Mouse (Mus musculus) C2C12 (cell line): ENCODE measurements around the gene Myo5a. TPM values are rescaled to one million over a fixed set of nuclear protein-coding genes. Genes with fewer than 3 reads are reported as not detected.
A peak's percentile ranks its signal among the peaks of the same experiment; 100 is the strongest.

Experiments used
- H3K27me3 ChIP-seq: one replicate; pipeline ENCODE4 v1.6.1; 2011; ENCODE audit not compliant: control insufficient read depth, insufficient read depth, insufficient read length
- H3K36me3 ChIP-seq: one replicate; pipeline ENCODE4 v1.6.1; 2011; ENCODE audit not compliant: control insufficient read depth, insufficient read depth
- H3K4me3 ChIP-seq: one replicate; pipeline ENCODE4 v1.5.1; 2011; ENCODE audit warnings: mild to moderate bottlenecking, control low read depth; ENCODE audit not compliant: poor library complexity, insufficient read depth, severe bottlenecking
- H3K79me2 ChIP-seq: one replicate; pipeline ENCODE4 v1.6.1; 2011; ENCODE audit not compliant: control insufficient read depth, insufficient read depth
- H3K79me3 ChIP-seq: one replicate; pipeline ENCODE4 v1.6.1; 2011; ENCODE audit warnings: low read depth, control low read depth
- H3ac ChIP-seq: one replicate; pipeline ENCODE3; 2011; ENCODE audit warnings: low read depth; ENCODE audit not compliant: control insufficient read depth, insufficient read length
- CEBPB ChIP-seq: IDR thresholded peaks from one replicate; pipeline ENCODE4 v1.6.1; 2011; ENCODE audit warnings: low read depth, mild to moderate bottlenecking, control low read depth, moderate library complexity
- CTCF ChIP-seq: IDR thresholded peaks from one replicate; pipeline ENCODE4 v1.5.1; 2011; ENCODE audit not compliant: control insufficient read depth, insufficient read depth, insufficient read length
- FOSL1 ChIP-seq: IDR thresholded peaks from one replicate; pipeline ENCODE4 v1.8.0; 2011; ENCODE audit warnings: mild to moderate bottlenecking, low read length; ENCODE audit not compliant: poor library complexity, insufficient read depth, severe bottlenecking
- MAX ChIP-seq: IDR thresholded peaks from one replicate; pipeline ENCODE4 v1.6.1; 2011; ENCODE audit warnings: mild to moderate bottlenecking, control low read depth
- MYOD1 ChIP-seq: IDR thresholded peaks from one replicate; pipeline ENCODE4 v1.6.1; 2011; ENCODE audit warnings: low read depth; ENCODE audit not compliant: control insufficient read depth, insufficient read length
- MYOG ChIP-seq: IDR thresholded peaks from one replicate; pipeline ENCODE4 v1.6.1; 2011; ENCODE audit not compliant: control insufficient read depth, insufficient read length; ENCODE audit errors: extremely low read depth
- USF1 ChIP-seq: IDR thresholded peaks from one replicate; pipeline ENCODE4 v1.6.1; 2011; ENCODE audit warnings: low read depth, mild to moderate bottlenecking, control low read depth, moderate library complexity
- polyA plus RNA-seq: library from polyadenylated mRNA; unstranded; fragments of >200 nt; fragmentation: generic; extraction: Trizol; gene quantifications from one replicate; pipeline ENCODE4 v1.2.1, GENCODE M21; 2012; ENCODE audit warnings: missing spikeins

The Myo5a gene
- polyA plus RNA-seq, 1 experiment, result 30.2 TPM

GRCm38 (mm10) chr9:75234271-75234741, 163.5 kb downstream of the Myo5a start:
- Histone ChIP-seq H3ac (no peak overlapping the region), H3K27me3 (no peaks in the 10 kb centered on the region), H3K36me3 (no peaks in the 10 kb centered on the region), H3K4me3 (no peak overlapping the region), H3K79me2 (no peaks in the 10 kb centered on the region), H3K79me3 (no peaks in the 10 kb centered on the region)
- TF ChIP-seq MYOG (no peak), MYOD1 (no peak), MAX (no peak), CTCF (no peak), FOSL1 (no peak), CEBPB (no peak), USF1 (no peak)

- Histone ChIP-seq H3ac (no peak overlapping the region), H3K79me2 (no peaks in the 10 kb centered on the region), H3K27me3 (no peaks in the 10 kb centered on the region), H3K79me3 (no peaks in the 10 kb centered on the region), H3K36me3 (no peaks in the 10 kb centered on the region), H3K4me3 (no peak overlapping the region)
- no peak for TF ChIP-seq FOSL1
- no peak for TF ChIP-seq MYOD1
- TF ChIP-seq USF1, result no peak
- TF ChIP-seq MYOG, result no peak
- no peak for TF ChIP-seq CTCF
- no peak for TF ChIP-seq MAX
- TF ChIP-seq CEBPB, result no peak
Measured at GRCm38 (mm10) chr9:75234983-75235627, 164.3 kb downstream of the Myo5a start.

DNA sequence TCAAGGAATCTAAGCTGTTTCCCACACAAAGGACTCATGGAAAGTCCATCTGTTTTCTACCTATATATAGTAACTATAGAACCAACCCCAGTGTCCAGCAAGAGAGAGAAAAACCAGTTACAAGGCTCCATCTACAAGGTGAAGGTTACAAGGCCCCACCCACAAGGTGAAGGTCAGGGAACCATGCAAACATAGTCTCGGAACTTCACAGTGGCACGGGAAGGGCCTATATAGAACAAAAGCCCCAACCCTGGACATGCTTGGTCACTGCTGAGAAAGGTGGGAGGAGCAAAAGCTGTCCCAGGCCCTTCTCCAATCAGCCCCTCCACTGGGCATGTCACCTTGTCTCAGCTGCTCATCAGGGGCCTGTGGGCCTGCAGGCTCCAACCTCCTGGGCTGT, 164.9 kb downstream of the Myo5a start:
- Histone ChIP-seq H3ac (no peak overlapping the region), H3K79me3 (no peaks in the 10 kb centered on the region), H3K36me3 (no peaks in the 10 kb centered on the region), H3K79me2 (no peaks in the 10 kb centered on the region), H3K4me3 (no peak overlapping the region), H3K27me3 (no peaks in the 10 kb centered on the region)
- TF ChIP-seq FOSL1 (no peak), CEBPB (no peak), MYOG (no peak), USF1 (no peak), MYOD1 (no peak), CTCF (no peak), MAX (no peak)

DNA sequence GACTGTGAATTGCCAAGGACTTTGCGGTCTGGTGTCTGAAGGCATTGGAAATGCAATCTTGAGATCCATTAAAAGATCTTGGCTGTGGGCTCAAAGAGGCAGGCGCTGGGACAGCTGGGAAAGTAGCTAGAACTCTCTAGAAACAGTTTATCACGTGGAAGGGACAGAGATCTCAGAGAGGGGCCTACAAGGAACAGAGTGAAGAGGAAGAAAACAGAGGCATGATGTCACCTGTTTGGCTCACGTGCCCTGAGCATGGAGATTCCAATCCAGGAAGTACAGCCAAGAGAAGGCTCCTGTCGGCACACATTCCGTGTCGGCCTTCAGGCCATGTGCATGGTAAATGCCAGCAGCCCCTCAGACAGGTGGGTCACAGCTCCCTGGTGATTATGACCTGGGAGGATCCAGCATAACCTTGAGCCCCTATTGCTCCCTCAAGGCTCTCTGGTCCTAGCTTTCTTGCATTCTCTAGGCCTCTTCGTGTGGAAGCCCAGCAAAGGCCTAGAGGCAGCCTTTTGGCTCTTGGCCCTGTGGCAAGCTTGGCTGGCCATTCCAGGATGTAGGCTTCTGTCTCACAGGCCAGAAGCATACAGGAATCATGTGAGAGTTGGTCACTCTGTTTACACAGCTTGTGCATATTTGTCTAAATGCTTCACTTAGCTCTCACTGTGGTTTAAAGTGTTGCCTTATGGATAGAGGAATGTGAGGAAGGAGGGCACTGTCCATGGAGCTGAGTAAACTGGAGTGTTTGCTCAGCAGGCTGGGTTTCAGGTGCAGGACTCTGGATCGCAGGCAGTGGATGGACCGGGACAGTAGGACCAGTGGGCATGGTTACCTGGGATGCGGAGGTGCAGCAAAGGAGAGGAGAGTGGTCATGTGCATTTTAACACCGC, 165.8 kb downstream of the Myo5a start:
- H3K79me3 ChIP-seq, result no peaks in the 10 kb centered on the region
- H3K4me3 ChIP-seq, result no peak overlapping the region
- peak overlapping the region; percentile 18 for H3ac ChIP-seq
- no peaks in the 10 kb centered on the region for H3K79me2 ChIP-seq
- no peaks in the 10 kb centered on the region for H3K36me3 ChIP-seq
- TF ChIP-seq FOSL1 (no peak), USF1 (peak; percentile 13), MAX (peak; percentile 40)
- no peaks in the 10 kb centered on the region for H3K27me3 ChIP-seq

DNA sequence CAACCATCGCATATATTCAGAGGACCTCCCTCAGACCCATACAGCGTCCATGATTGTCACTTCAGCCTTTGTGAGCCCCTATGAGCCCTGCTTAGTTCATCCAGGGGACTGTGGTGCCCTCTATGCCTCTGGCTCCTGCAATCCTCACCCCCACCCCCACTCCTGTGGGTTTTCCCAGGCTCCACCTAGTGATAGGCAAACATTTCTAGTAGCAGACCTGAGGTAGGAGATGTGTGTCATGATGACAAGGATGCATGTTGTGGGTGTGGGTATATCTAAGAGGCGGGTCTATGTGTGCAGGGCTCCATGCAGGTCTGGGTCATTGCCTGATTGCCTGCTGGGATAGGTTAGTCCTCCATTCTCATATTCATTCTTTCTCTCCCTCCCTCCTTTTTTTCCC, 167.4 kb downstream of the Myo5a start:
- no peaks in the 10 kb centered on the region for H3K27me3 ChIP-seq
- H3K79me2 ChIP-seq, result no peaks in the 10 kb centered on the region
- TF ChIP-seq CTCF (no peak), MAX (no peak), MYOD1 (no peak), CEBPB (no peak), MYOG (no peak), USF1 (no peak), FOSL1 (no peak)
- no peaks in the 10 kb centered on the region for H3K79me3 ChIP-seq
- no peaks in the 10 kb centered on the region for H3K36me3 ChIP-seq
- H3ac ChIP-seq, result no peak overlapping the region
- no peak overlapping the region for H3K4me3 ChIP-seq

DNA sequence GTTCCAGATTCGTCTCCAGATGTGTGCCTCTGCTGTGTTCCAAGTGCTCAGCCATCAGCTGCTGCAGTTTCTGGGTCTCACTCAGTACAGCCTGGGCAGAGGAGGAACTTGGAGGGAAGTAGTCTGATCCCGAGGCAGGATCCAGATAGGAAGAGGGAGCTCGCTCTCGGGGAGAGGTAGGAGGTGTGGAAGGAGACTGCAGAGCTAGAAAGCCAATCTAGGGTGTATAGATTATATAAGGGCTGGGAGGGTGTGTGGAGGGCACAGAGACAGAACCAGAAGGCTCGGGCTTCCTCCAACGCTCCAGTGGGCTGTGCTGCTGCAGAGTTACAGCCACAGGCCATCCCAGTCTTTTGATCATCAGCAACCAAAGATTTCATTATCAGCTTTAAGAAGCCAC, 172.2 kb downstream of the Myo5a start:
- no peaks in the 10 kb centered on the region for H3K27me3 ChIP-seq
- no peak for TF ChIP-seq USF1
- TF ChIP-seq CEBPB, result no peak
- no peak for TF ChIP-seq MYOD1
- TF ChIP-seq MYOG, result no peak
- no peak for TF ChIP-seq MAX
- no peaks in the 10 kb centered on the region for H3K79me2 ChIP-seq
- no peak overlapping the region for H3ac ChIP-seq
- no peaks in the 10 kb centered on the region for H3K79me3 ChIP-seq
- no peak overlapping the region for H3K4me3 ChIP-seq
- no peaks in the 10 kb centered on the region for H3K36me3 ChIP-seq
